Mouse (Mus musculus) kidney, adult 9 months (tissue): Measurements from ENCODE around the gene Gm8890.
"Not testable (repeated sequence)": the region's sequence is repeated elsewhere in the genome, so short reads cannot be mapped to it uniquely, and the experiment has no call there.

ENCODE experiments used
- DNase-seq: peaks from one replicate; pipeline ENCODE4 v3.0.0; 2022

The Gm8890 gene

GRCm38 (mm10) chr5:11255733-11256132, at the start of gene Gm8890:
Gene Gm8890 (plus strand): TSS chr5:11256033.
- DNase-seq = not testable (repeated sequence)

- not testable (repeated sequence) for DNase-seq
Observed at GRCm38 (mm10) chr5:11256221-11256620, 388 bp downstream of the Gm8890 start.
